Mouse (Mus musculus): ENCODE measurements around the gene Plk2. TPM values are rescaled to one million over a fixed set of nuclear protein-coding genes. Genes with fewer than 3 reads are reported as not detected.
"Not testable (repeated sequence)": the region's sequence is repeated elsewhere in the genome, so short reads cannot be mapped to it uniquely, and the experiment has no call there.

The Plk2 gene
- total RNA-seq, 2 experiments from 2014 or later: 40.2 to 47.9 TPM

GRCm38 (mm10) chr13:110404686-110405085 lies 9.8 kb downstream of the Plk2 start:
- not testable (repeated sequence) for DNase-seq (ENCODE audit: low spot score in 2 of 2)

GRCm38 (mm10) chr13:110406152-110406551 lies 11.3 kb downstream of the Plk2 start:
- peak in 1 of 2 experiments; percentile 35 for DNase-seq (ENCODE audit: low spot score in 2 of 2)

- no peak for DNase-seq (ENCODE audit: low spot score in 2 of 2)
Measured at GRCm38 (mm10) chr13:110412572-110413209, 17.8 kb downstream of the Plk2 start.

- DNase-seq (ENCODE audit: low spot score in 2 of 2): no peak
Measured at GRCm38 (mm10) chr13:110418656-110419055, 23.8 kb downstream of the Plk2 start.

GRCm38 (mm10) chr13:110419640-110420039 lies 24.8 kb downstream of the Plk2 start:
- DNase-seq (ENCODE audit: low spot score in 2 of 2): no peak

- no peak for DNase-seq (ENCODE audit: low spot score in 2 of 2)
Measured at GRCm38 (mm10) chr13:110422434-110422833, 27.6 kb downstream of the Plk2 start.

GRCm38 (mm10) chr13:110425512-110426222 lies 30.8 kb downstream of the Plk2 start:
- DNase-seq (ENCODE audit: low spot score in 2 of 2): no peak

GRCm38 (mm10) chr13:110431388-110431787 lies 36.5 kb downstream of the Plk2 start:
- DNase-seq (ENCODE audit: low spot score in 2 of 2): no peak

GRCm38 (mm10) chr13:110432062-110432566 lies 37.3 kb downstream of the Plk2 start:
- no peak for DNase-seq (ENCODE audit: low spot score in 2 of 2)

GRCm38 (mm10) chr13:110432613-110433012 lies 37.8 kb downstream of the Plk2 start:
- no peak for DNase-seq (ENCODE audit: low spot score in 2 of 2)

- DNase-seq (ENCODE audit: low spot score in 2 of 2): no peak
Measured at GRCm38 (mm10) chr13:110436692-110437091, 41.8 kb downstream of the Plk2 start.

- DNase-seq (ENCODE audit: low spot score in 2 of 2): no peak
Measured at GRCm38 (mm10) chr13:110438624-110439023, 43.8 kb downstream of the Plk2 start.

- DNase-seq (ENCODE audit: low spot score in 2 of 2): no peak
Measured at GRCm38 (mm10) chr13:110444335-110444734, 49.5 kb downstream of the Plk2 start.

- no peak for DNase-seq (ENCODE audit: low spot score in 2 of 2)
Measured at GRCm38 (mm10) chr13:110444894-110445293, 50.0 kb downstream of the Plk2 start.

GRCm38 (mm10) chr13:110446434-110446833 lies 51.6 kb downstream of the Plk2 start:
- DNase-seq (ENCODE audit: low spot score in 2 of 2): no peak

GRCm38 (mm10) chr13:110450056-110450455 lies 55.2 kb downstream of the Plk2 start:
- DNase-seq (ENCODE audit: low spot score in 2 of 2): no peak

Other genes starting within 250 kb of the Plk2 start
- gene Rab3c, start 114.0 kb upstream of the Plk2 start, total RNA-seq (2021): under 1 TPM; 0.12 to 0.13 TPM
- under 1 TPM in 1 of 2 experiments, not detected in 1; 0.12 TPM for gene Gapt, start 37.8 kb upstream of the Plk2 start, total RNA-seq (2021)